Mouse (Mus musculus): ENCODE measurements around the gene Tekt1.
"Not testable (repeated sequence)": the region's sequence is repeated elsewhere in the genome, so short reads cannot be mapped to it uniquely, and the experiment has no call there.

Gene Tekt1

GRCm38 (mm10) chr11:72389407-72390142 lies 27.3 kb upstream of the Tekt1 start:
- DNase-seq (ENCODE audit: low spot score in 2 of 2), result no peak

GRCm38 (mm10) chr11:72388113-72388529 lies 25.9 kb upstream of the Tekt1 start:
- DNase-seq (ENCODE audit: low spot score in 2 of 2), result no peak

DNA sequence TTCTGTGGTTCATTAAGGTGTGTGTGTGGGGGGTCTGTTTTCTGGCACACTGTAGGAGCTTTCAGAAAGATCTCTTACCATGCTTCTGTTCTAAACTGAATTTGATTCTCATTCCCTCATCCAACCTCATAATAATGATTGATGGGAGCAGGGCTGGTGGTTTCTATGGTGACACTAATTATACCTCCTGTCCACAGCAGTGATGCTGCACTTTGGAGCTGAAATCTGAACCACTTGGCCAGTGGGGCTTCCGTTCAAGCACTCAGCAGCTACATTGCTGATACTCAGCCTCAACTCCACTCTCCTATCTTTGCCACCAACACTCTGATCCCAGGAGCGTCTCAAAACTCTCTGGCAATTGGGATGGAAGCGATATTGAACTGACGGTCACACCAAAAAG lies 17.1 kb upstream of the Tekt1 start:
- DNase-seq (ENCODE audit: low spot score in 2 of 2), result no peak

- no peak for DNase-seq (ENCODE audit: low spot score in 2 of 2)
These were observed 16.0 kb upstream of the Tekt1 start for GRCm38 (mm10) chr11:72378222-72378621.

DNA sequence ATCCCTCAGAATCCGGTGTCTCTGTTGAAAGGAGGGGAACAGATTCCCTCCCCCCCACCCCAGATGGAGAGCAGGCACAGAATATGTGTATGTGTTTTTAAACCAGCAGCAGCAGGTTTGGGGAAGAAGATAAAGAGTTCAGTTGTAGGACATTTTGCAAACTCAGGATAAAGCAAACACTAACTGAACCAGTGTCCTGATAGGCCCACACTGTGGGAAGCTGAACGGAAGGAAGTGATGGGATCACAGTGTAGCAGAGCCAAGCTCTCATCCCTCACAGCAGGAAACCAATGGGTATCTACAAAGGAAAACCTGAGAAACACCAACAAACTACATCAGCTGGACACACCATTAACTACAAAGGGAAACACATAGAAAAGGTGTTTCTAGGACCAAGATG lies 14.3 kb upstream of the Tekt1 start:
- no peak for DNase-seq (ENCODE audit: low spot score in 2 of 2)

- no peak for DNase-seq (ENCODE audit: low spot score in 2 of 2)
These were observed 7.8 kb upstream of the Tekt1 start for GRCm38 (mm10) chr11:72369904-72370672.

DNA sequence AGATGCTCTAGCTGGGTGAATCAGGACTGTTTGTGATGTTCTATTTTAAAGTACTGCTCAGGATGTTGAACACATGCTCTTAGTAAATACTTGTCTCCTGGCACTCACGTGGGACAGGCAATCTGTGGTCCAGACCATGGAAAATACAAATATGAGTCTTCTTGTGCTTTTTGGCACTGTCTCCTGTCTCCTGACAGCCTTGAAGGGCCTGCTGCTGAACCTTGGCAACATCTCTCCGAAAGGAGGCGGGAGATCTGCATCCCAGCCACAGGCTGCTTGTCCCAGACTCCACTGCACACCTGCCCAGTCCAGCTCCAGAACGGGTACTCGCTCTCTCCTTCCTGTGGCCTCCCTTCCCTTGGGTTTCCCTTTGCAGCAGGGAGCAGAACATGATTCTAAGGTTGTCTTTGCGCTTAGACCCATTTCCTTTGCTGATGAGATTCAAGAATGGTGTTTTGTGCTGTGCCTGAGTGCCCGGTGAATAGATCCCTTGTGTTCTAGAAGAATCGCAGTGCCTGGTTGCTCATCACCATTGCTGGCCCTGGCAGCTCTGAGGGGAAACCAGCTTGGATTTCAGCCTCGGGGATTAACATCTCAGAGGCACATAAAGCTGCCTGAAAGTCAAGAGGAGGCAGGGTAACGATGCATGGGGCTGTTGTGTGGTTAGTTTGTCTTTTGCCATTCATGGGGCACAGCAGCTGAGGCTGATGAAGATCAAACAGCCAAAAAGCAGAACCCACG lies 5.9 kb upstream of the Tekt1 start:
- DNase-seq (ENCODE audit: low spot score in 2 of 2), result no peak

DNA sequence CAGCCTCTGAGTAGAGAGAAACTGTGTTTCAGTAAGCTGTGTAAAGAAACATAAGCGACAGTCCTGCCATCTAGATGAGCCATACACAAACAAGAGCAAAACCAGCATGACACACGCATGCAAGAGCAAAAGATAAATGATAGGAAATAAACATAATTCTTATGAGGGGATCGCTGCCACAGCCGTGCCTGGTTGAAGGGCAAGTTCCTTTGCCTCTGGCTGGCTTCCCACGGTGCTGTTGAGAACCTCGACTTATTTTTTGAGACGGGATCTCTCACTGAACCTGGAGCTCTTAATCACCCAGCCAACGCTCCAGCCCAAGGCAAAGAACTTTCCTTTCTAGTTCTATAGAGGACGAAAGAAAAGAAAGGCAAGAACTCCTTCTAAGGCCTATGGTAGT lies 3.9 kb upstream of the Tekt1 start:
- no peak for DNase-seq (ENCODE audit: low spot score in 2 of 2)

DNA sequence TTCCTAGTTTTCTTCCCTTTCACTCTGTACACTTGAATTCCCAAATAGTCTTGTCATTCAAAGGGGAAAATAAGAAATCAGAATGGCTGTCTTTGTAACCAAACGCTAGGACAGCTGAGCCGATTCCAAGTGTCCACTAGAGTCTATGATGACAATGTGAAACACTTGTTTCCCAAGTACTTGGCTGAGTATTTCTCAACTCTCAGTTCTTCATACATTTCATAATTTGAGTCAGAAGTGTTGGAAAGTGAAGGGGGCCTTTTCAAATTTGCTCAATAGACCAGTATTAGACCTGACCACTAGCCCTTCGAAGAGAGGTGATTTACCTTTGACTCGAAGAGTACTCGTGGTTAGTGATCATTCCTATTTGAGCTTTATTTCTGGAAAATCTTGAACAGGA lies 2.3 kb upstream of the Tekt1 start:
- no peak for DNase-seq (ENCODE audit: low spot score in 2 of 2)

DNA sequence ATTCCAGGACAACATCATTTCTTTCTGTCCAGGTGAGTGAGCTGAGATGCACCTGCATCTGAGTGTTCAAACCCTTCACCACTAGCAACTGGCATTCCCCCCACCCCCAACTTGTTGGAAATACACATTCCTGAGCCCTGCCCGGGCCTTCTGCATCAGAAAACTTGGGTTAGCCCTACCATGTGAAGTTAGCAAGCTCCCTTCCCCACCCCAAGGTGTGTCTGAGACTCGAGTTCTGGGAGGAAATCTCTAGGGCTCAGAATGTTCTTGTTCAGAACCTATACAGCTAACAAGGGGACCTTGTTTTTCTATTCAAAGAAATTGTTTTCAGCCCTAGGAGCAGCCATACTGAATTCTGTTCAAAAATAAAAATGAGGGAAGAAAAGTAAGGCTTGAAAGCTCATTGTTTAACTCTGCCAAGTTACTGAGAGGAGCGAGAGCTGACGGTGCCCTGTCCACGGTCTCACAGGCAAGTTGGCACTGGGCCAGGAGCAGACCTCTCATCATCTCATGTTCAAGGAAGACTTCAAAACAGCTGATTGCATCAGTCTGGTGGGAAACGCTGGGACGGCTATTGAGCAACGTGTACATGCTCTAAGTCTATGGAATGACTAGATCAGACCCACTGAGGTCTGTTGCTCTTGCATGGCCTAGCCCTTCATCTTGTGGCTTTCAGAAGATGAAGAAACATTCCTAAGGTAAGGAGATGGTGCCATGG lies 1.4 kb upstream of the Tekt1 start:
- no peak for DNase-seq (ENCODE audit: low spot score in 2 of 2)

DNA sequence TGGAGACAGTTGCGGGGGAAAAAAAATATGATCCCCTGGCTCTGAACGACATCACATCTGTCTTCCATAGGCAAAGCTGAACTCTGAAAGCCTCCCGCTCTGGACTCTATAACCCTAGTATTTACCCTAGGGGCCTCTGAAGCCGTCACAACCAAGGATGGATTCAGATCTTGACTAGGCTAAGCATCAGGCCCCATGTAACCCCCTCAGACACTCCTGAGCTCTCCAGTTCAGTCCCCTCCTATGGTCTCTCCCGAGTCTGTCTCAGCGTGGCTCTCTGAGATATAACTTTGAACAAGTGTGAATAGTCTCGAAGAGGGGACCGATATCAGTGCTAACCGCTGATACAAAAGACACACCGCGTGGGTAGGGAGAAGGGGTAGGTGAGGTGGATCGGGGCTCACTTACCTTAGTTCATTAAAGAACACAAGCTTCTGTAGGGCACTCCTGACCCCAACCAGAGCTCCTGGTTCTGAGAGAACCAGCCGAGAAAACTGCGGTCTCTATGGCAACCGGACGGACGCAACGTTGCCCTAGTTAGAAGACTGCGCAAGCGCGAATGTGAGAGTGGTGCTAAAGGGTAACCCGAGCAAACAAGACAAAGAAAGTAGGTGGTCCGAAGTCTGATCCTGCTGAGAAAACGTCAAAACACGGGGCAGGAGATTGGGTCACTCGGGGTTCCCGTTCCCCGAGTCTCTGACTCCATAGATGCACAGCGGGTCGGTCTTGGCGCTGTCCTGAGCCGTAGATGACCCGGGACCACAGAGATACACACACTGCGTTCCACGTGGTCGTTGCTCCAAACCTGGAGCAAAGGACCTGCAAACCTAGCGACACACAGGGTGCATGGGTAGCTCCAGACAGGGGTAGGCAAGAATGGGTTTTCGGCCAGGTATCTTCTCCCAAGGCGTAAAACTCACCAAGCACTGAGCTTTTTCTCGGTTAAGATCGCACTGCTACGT lies 576 bp downstream of the Tekt1 start:
- peak; percentile 81 to 88 for DNase-seq (ENCODE audit: low spot score in 2 of 2)

GRCm38 (mm10) chr11:72354971-72355728 lies 7.1 kb downstream of the Tekt1 start:
- peak; percentile 60 to 63 for DNase-seq (ENCODE audit: low spot score in 2 of 2)

DNA sequence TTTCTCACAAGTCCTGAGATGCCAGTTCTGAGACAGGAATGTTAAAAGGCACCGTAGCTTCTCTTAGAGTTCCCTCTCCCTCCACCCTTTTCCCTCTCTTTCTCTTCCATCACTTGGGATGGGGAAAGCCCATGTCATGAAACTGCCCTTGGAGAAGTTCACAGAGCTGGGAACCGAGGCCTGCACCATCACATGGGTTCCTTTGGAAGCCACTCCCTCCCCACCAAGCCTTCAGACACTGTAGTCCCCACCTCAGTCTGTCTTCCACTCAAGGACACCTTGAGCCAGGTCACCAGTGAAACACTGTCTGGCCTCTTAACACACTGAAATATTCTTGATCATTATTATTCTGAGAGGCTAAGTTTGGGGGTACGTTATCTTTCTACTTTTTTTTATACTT lies 9.1 kb downstream of the Tekt1 start:
- no peak for DNase-seq (ENCODE audit: low spot score in 2 of 2)

GRCm38 (mm10) chr11:72352272-72352671 lies 10.0 kb downstream of the Tekt1 start:
- DNase-seq (ENCODE audit: low spot score in 2 of 2), result no peak

DNA sequence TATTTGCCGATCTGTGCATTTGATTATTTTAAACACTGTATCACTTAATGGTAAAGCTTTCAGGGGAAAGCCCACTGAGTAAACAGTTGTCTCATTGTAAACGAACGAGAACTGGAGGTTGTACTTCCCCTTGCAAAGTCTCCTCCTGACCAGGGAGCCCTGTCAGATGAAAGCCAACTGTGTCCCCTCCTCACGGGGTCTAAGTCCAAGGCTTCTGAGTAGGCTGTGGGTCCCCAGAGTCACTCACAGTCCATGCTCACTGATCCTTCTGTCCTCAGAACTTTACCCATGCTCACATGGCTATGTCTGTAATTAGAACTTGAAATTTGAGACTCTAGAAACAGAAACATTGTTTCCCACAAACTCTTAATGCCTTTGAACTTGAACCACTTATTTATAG lies 12.6 kb downstream of the Tekt1 start:
- DNase-seq (ENCODE audit: low spot score in 2 of 2), result no peak

DNA sequence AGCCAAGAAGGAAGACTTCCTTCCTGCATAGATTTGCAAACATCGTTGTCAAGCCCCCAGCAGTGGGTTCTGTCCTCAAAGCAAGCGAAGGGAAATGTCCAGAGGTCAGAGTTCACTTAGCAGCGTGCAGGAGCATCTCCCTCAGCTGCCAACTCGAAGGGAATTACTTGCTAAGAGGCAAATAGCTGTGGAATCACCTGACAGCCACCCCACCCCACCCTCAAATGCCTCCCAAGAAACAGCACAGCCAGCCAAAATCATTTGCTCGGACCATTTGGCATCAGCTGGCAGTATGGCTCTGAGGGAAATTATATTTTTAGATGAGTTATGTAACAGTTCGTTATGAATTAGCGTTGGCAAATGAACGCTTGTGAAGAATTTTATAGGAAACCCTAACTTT lies 13.2 kb downstream of the Tekt1 start:
- DNase-seq (ENCODE audit: low spot score in 2 of 2), result peak; percentile 29 to 31

GRCm38 (mm10) chr11:72348563-72348962 lies 13.7 kb downstream of the Tekt1 start:
- DNase-seq (ENCODE audit: low spot score in 2 of 2), result peak in 1 of 2 experiments; percentile 28

- DNase-seq (ENCODE audit: low spot score in 2 of 2), result no peak
These were observed 17.8 kb downstream of the Tekt1 start for GRCm38 (mm10) chr11:72344486-72344885.

DNA sequence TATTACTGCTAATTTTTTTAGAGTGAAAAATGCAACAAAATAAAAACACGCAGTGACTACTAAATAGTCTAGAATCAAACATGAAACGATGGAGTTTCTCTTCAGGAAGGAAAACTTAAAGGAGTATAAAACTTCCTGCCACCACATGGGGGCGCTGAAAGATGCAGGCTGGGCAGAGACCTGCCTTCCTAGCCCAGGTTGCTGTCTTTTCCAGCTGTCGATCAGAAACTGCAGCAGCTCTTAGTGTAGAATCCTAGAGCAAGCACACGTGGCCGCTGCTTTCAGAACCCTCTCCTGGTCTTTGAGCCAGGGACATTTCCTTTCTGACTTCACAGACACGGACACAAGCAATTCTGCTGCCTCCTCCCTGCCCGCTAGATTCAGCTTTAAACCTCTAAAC lies 18.3 kb downstream of the Tekt1 start:
- DNase-seq (ENCODE audit: low spot score in 2 of 2), result peak; percentile 53 to 60

GRCm38 (mm10) chr11:72343238-72343625 lies 19.0 kb downstream of the Tekt1 start:
- not testable (repeated sequence) for DNase-seq (ENCODE audit: low spot score in 2 of 2)
